Mouse (Mus musculus): ENCODE data around the gene Samd14. TPM values are rescaled to one million over a fixed set of nuclear protein-coding genes. Genes with fewer than 3 reads are reported as not detected.

The Samd14 gene
- polyA plus RNA-seq, 1 experiment from 2014 or later = 32.3 TPM

DNA sequence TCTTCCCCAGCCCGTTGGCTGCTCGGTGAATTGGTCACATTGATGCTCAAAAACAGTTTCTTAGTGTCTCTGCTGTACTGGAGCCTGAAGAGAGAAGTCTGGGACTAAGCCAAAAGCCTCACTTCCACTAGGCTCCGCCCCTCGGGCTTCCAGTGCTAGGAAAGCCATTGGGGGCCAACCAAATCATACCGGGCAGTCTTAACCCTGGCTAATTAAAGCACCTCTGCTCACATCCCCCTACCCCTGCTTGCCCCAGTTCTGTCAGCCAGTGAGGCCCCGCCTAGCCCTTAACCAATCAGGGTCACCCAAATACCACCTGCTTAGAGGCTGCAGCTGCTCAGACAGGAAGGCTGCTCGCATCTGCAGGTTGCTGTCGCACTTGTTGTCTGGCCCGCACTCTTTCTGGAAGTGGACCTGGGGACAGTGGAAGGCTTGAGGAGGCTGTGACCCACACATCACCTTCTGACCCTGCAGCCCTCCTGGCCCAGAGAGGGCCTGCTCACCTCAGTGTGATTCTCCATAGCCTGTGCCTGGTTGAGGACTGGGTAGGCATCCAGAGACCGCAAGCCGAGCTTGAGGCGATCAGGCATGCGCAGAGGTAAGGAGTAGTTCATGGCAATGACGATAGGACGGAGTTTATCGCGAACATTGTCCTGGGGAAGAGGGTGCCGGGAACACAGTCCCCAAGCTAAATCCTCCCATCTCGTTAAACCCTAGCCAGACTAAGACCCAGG is 47.3 kb downstream of the Samd14 start:
- ChIA-PET POLR2A (interaction anchor here (0.9 kb wide), 1 partner anchor 48 kb away, joined by 3 read pairs; no protein-coding TSS in a partner anchor), CTCF (interaction anchor here (1.2 kb wide), 1 partner anchor 18 kb away, joined by 3 read pairs; no protein-coding TSS in a partner anchor)
- ATAC-seq (no peak), DNase-seq (ENCODE audit: low read depth, low spot score) (no peak)
- no peaks in the 10 kb centered on the region for H3K27me3 ChIP-seq
- no peak for TF ChIP-seq CTCF (IDR thresholded peaks at IDR 0.05)
- in situ Hi-C loops (cut with MboI; ENCODE audit: low pct_unique_long_range_greater_than_20kb) = no loop called here

DNA sequence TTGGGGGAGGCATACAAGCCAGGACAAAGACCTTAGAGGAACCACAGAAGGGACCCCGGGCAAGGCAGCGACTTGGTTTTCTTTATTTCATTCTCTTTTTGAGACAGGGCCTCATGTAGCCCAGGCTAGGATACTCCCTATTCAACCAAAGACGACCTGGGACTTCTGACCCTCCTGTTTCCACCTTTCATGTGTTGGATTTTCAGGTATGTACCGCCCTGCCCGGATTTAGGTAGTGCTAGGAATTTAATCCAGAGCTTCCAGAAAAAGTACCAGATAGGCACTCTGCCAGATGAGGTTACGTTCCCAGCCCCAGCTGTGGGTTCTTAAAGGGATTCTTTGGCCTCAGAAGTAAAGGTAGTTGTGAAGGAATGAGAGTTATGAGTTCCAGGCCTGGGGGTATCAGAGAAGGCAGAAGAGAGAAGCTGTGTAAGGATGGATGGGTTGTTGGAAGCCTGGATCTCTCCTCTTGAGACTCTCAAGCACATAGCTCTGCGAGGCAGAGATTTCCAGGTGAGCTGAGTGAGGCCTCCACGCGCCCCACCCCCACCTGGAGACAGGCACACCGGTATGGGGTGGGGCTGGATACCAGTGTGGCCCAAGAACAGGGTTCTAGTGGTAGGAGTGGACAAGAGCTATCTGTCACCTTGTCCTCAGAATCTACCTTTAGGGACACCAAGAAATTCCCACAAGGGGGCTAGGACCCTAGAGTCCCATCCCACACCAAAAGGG is 59.7 kb downstream of the Samd14 start:
- no peaks in the 10 kb centered on the region for H3K27me3 ChIP-seq
- ATAC-seq (no peak), DNase-seq (ENCODE audit: low read depth, low spot score) (no peak)
- TF ChIP-seq CTCF (IDR thresholded peaks at IDR 0.05) = no peak
- ChIA-PET CTCF (interaction anchor here (1.2 to 3.3 kb wide), 2 partner anchors 22 to 27 kb away, joined by 3 to 16 read pairs; partner anchors contain the start of gene Pdk2), POLR2A (interaction anchor here (0.7 to 0.9 kb wide), 2 partner anchors 27 to 30 kb away, joined by 3 to 4 read pairs; no protein-coding TSS in a partner anchor)
- in situ Hi-C loops (cut with MboI; ENCODE audit: low pct_unique_long_range_greater_than_20kb) = loop anchor here (5.0 kb wide), 1 partner anchor 38 kb away; no protein-coding TSS in a partner anchor

- ATAC-seq (no peak), DNase-seq (ENCODE audit: low read depth, low spot score) (no peak)
- POLR2A ChIA-PET = interaction anchor here (0.6 to 2.5 kb wide), 6 partner anchors 15 to 35 kb away, joined by 3 to 13 read pairs (median 3); no protein-coding TSS in a partner anchor
- TF ChIP-seq CTCF (IDR thresholded peaks at IDR 0.05) = no peak
- CTCF ChIA-PET = interaction anchor here (0.9 to 3.3 kb wide), 6 partner anchors 17 to 31 kb away, joined by 3 to 16 read pairs (median 4); partner anchors contain the start of gene Pdk2
- H3K27me3 ChIP-seq = no peaks in the 10 kb centered on the region
- in situ Hi-C loops (cut with MboI; ENCODE audit: low pct_unique_long_range_greater_than_20kb) = no loop called here
Observed at GRCm38 (mm10) chr11:95070140-95071107, 60.7 kb downstream of the Samd14 start.

DNA sequence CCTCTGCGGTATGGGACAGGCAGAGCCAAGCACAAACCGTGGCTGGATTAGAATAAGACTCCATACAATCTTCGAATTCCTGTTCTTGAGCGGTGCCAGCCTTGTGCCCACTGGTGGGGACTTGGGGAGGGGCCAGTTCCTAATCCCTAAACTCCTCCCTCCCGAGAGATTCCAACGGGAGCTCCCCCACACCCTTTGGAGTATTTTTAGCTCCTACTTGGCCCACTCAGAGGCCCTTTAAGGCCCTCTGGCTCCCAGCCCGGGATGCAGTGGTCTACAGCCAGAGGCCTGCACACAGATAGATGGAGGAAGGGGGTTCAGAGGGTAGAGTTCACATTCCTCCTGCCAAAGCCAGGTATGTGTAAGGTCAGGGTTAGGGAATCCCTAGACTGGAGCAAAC is 61.6 kb downstream of the Samd14 start:
- CTCF ChIA-PET = interaction anchor here (0.9 to 3.3 kb wide), 6 partner anchors 16 to 33 kb away, joined by 3 to 16 read pairs (median 4); partner anchors contain the start of gene Pdk2
- no peak for TF ChIP-seq CTCF (IDR thresholded peaks at IDR 0.05)
- peak; percentile 1 for ATAC-seq
- DNase-seq (ENCODE audit: low read depth, low spot score) = no peak
- POLR2A ChIA-PET = interaction anchor here (0.8 to 2.5 kb wide), 3 partner anchors 14 to 34 kb away, joined by 3 to 13 read pairs (median 3); no protein-coding TSS in a partner anchor
- H3K27me3 ChIP-seq = no peaks in the 10 kb centered on the region
- in situ Hi-C loops (cut with MboI; ENCODE audit: low pct_unique_long_range_greater_than_20kb) = no loop called here

- ChIA-PET POLR2A (interaction anchor here (0.8 to 2.5 kb wide), 5 partner anchors 14 to 33 kb away, joined by 3 to 13 read pairs (median 5); no protein-coding TSS in a partner anchor), CTCF (interaction anchor here (0.9 to 3.5 kb wide), 7 partner anchors 15 to 35 kb away, joined by 3 to 16 read pairs (median 6); partner anchors contain the start of gene Pdk2)
- DNase-seq (ENCODE audit: low read depth, low spot score) (no peak), ATAC-seq (no peak)
- in situ Hi-C loops (cut with MboI; ENCODE audit: low pct_unique_long_range_greater_than_20kb) = no loop called here
- no peaks in the 10 kb centered on the region for H3K27me3 ChIP-seq
- no peak for TF ChIP-seq CTCF (IDR thresholded peaks at IDR 0.05)
Observed at GRCm38 (mm10) chr11:95072136-95072535, 62.5 kb downstream of the Samd14 start.

DNA sequence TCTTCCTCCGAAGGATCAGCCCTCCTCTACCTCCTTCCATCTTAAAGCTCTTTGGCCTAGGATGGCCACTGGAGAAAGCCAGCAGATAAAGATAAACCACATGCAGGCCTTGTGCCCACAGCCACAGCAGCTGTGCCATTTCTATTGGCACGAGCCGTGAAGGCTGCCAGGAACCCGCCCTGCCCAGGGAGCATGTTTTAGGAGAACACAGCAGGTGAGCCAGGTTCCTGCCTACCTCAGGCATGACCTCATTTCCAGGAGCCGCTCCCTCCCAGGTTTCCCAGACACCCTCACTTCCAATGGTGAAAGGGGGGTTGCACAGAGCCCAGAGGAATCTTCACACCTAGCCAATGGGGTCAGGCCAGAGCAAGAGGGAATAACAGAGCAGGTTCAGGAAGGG is 63.1 kb downstream of the Samd14 start:
- ChIA-PET CTCF (interaction anchor here (0.9 to 6.2 kb wide), 7 partner anchors 14 to 35 kb away, joined by 3 to 56 read pairs (median 6); no protein-coding TSS in a partner anchor), POLR2A (interaction anchor here (1.0 to 2.5 kb wide), 5 partner anchors 13 to 33 kb away, joined by 4 to 13 read pairs (median 5); no protein-coding TSS in a partner anchor)

DNA sequence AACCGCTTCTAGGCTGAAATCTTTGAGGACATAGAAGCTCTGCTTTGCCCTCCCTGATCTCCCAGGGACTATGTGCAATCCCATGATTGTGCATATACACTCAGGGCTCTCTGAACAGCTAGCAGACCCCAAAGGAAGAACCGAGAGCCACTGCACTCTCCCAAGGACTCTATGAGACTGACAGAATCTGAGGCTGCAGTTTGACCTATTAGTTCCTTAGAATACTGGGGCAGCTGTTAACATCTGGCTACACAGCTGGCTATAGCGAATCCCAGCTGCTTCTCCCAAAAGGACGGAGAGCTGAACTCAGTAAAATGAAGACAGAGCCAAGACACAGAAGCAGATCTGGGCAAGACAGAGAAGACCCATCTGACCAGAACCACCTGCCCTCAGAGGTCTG is 64.2 kb downstream of the Samd14 start:
- ATAC-seq (no peak), DNase-seq (ENCODE audit: low read depth, low spot score) (no peak)
- H3K27me3 ChIP-seq = no peaks in the 10 kb centered on the region
- TF ChIP-seq CTCF (IDR thresholded peaks at IDR 0.05) = no peak
- in situ Hi-C loops (cut with MboI; ENCODE audit: low pct_unique_long_range_greater_than_20kb) = no loop called here
- POLR2A ChIA-PET = interaction anchor here (0.9 to 1.7 kb wide), 5 partner anchors 14 to 35 kb away, joined by 3 to 7 read pairs (median 3); no protein-coding TSS in a partner anchor
- CTCF ChIA-PET = interaction anchor here (0.8 to 6.2 kb wide), 8 partner anchors 13 to 178 kb away, joined by 3 to 56 read pairs (median 7); no protein-coding TSS in a partner anchor

More for the DNA sequence above, 63.1 kb downstream of the Samd14 start:
- TF ChIP-seq CTCF (IDR thresholded peaks at IDR 0.05) = no peak
- no peaks in the 10 kb centered on the region for H3K27me3 ChIP-seq
- in situ Hi-C loops (cut with MboI; ENCODE audit: low pct_unique_long_range_greater_than_20kb) = no loop called here
- DNase-seq (ENCODE audit: low read depth, low spot score) = no peak
- ATAC-seq = no peak

GRCm38 (mm10) chr11:95074694-95075093 is 65.0 kb downstream of the Samd14 start:
- POLR2A ChIA-PET = interaction anchor here (1.3 to 3.8 kb wide), 3 partner anchors 19 to 30 kb away, joined by 3 to 29 read pairs (median 24); no protein-coding TSS in a partner anchor
- ATAC-seq = no peak
- H3K27me3 ChIP-seq = no peaks in the 10 kb centered on the region
- CTCF ChIA-PET = interaction anchor here (1.0 to 6.2 kb wide), 11 partner anchors 9 to 42 kb away, joined by 3 to 56 read pairs (median 4); no protein-coding TSS in a partner anchor
- TF ChIP-seq CTCF (IDR thresholded peaks at IDR 0.05) = no peak
- DNase-seq (ENCODE audit: low read depth, low spot score) = no peak
- in situ Hi-C loops (cut with MboI; ENCODE audit: low pct_unique_long_range_greater_than_20kb) = loop anchor here (25.0 kb wide), 1 partner anchor 1188 kb away; the partner anchor contains the start of gene Hoxb9

All from Patski (cell line).